Comparison of ENCODE assay signal across 8 mouse cellular contexts in the genomic region with DNA sequence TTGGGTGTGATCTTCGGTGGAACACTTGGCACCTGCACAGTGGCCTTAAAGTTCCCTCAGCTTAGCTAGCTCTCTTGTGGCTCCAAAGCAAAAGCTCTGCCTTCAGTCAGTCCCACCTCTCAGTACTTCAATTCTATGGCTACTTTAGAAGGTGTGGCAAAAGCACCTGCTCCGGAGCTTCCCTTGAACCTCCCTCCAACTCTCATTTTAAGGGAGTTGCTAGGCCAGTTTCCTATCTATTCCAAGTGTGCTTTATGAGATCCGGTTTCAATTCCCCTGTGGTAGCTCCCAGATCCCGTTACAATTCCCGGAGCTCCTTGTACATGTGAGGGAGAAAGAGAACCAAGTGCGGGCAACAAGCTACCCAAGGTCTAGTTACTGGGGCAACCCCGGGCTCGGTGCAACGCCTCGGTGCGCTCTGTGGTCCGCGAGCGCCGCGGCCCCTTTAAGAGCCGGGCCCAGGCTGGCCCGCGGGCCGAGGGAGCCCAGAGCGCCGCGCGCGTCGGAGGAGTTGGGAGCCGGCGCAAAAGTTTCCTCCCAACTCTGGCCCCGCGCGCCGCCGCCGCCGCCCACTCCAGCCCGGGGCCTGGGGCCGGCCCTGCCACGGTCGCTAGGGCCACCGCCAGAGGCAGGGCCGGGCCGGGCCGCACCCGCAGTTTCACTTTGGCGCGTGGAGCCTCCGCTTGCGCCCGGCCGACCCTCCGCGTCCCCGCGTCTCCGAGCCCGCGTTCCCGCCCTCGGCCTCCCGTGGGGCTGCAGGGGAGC. TPM values are rescaled to one million over a fixed set of nuclear protein-coding genes. Genes with fewer than 3 reads are reported as not detected.
DNase-seq lines count a peak whose midpoint lies in the region; ATAC-seq and TF ChIP-seq lines count a peak whose summit lies in the region.

Gene Pard3b (plus strand): TSS at position 478 of the 765 bp plus-strand sequence.

- DNase-seq in CH12.LX (ENCODE audit: extremely low read depth) = peak; percentile 29
- DNase-seq in adrenal gland, postnatal 4 days (ENCODE audit: low spot score in 2 of 2) = peak; percentile 38 to 53
- peak; percentile 69 for DNase-seq in heart, postnatal 0 days (ENCODE audit: low spot score)
- DNase-seq in kidney, postnatal 10 days = peak; percentile 86
- DNase-seq in lung, adult 18-20 months = peak; percentile 71 to 75
- peak; percentile 25 for DNase-seq in thymus, postnatal 14 days

- TF ChIP-seq RAD21 in CH12.LX (IDR thresholded peaks at IDR 0.05; ENCODE audit: low read depth, low read length) = no peak

- dilution Hi-C loops in CH12.LX (cut with MboI; ENCODE audit: extremely low pct_ligation_motif_present, extremely low pct_unique_long_range_greater_than_20kb, low sequenced_read_pairs) = no loop called here

- in situ Hi-C loops in CH12.LX (cut with MboI; ENCODE audit: low pct_ligation_motif_present, low pct_unique_long_range_greater_than_20kb, low sequenced_read_pairs) = no loop called here

- no peaks in the 10 kb centered on the region for H3K9me3 ChIP-seq in CH12.LX (replicated peaks; ENCODE audit: low read length)
- no peaks in the 10 kb centered on the region for H3K9me3 ChIP-seq in forebrain, embryonic 13.5 days (replicated peaks)
- H3K9me3 ChIP-seq in heart, postnatal 0 days (replicated peaks; ENCODE audit: control insufficient read depth, low read length) = no peaks in the 10 kb centered on the region
- H3K9me3 ChIP-seq in neural tube, embryonic 14.5 days (ENCODE audit: control insufficient read depth, low read length) = no peaks in the 10 kb centered on the region

- no peak for TF ChIP-seq POLR2A in CH12.LX (IDR thresholded peaks at IDR 0.05; ENCODE audit: low read depth, low read length)

- no peaks in the 10 kb centered on the region for H3K36me3 ChIP-seq in CH12.LX (replicated peaks in 1 of 2; ENCODE audit: control insufficient read depth in 1 of 2, insufficient read depth in 1 of 2, low read length in 1 of 2)
- no peaks in the 10 kb centered on the region for H3K36me3 ChIP-seq in forebrain, embryonic 13.5 days (ENCODE audit: poor library complexity, severe bottlenecking)
- no peaks in the 10 kb centered on the region for H3K36me3 ChIP-seq in heart, postnatal 0 days (replicated peaks; ENCODE audit: control insufficient read depth, insufficient read depth, low read length)
- H3K36me3 ChIP-seq in neural tube, embryonic 14.5 days (ENCODE audit: control insufficient read depth, insufficient read depth, low read length) = no peaks in the 10 kb centered on the region

- H3K4me3 ChIP-seq in CH12.LX (replicated peaks in 1 of 3; ENCODE audit: low read depth in 2 of 3, low read length in 2 of 3, poor library complexity in 1 of 3) = peak within 1 kb of the TSS; percentile 45 to 87 (median 81)
- H3K4me3 ChIP-seq in forebrain, embryonic 13.5 days = peak within 1 kb of the TSS; percentile 89
- peak within 1 kb of the TSS; percentile 96 for H3K4me3 ChIP-seq in heart, postnatal 0 days (ENCODE audit: low read depth, low read length)
- peak within 1 kb of the TSS; percentile 84 for H3K4me3 ChIP-seq in neural tube, embryonic 14.5 days (ENCODE audit: low read depth, low read length)

- peak within 1 kb of the TSS; percentile 47 for H3K9ac ChIP-seq in CH12.LX (ENCODE audit: insufficient read depth, low read depth)
- peak within 1 kb of the TSS; percentile 84 for H3K9ac ChIP-seq in forebrain, embryonic 13.5 days
- H3K9ac ChIP-seq in heart, postnatal 0 days (replicated peaks; ENCODE audit: low read depth, low read length) = peak within 1 kb of the TSS; percentile 96
- H3K9ac ChIP-seq in neural tube, embryonic 14.5 days (replicated peaks; ENCODE audit: low read depth, low read length) = peak within 1 kb of the TSS; percentile 69

- H3K4me2 ChIP-seq in CH12.LX (ENCODE audit: insufficient read depth, low read depth, poor library complexity, severe bottlenecking) = peak within 1 kb of the TSS; percentile 90
- peak within 1 kb of the TSS; percentile 97 for H3K4me2 ChIP-seq in forebrain, embryonic 13.5 days
- peak within 1 kb of the TSS; percentile 97 for H3K4me2 ChIP-seq in heart, postnatal 0 days (ENCODE audit: low read depth, low read length)
- peak within 1 kb of the TSS; percentile 96 for H3K4me2 ChIP-seq in neural tube, embryonic 14.5 days (ENCODE audit: low read depth, low read length)

- no peak for TF ChIP-seq EP300 in CH12.LX (IDR thresholded peaks at IDR 0.05; ENCODE audit: low read length)
- TF ChIP-seq EP300 in heart, postnatal 0 days (IDR thresholded peaks at IDR 0.05; ENCODE audit: low read depth) = no peak

- peaks cover 0 to 20% of the 10 kb centered on the region in 2 experiments; a peak in 2 of 4 replicates for H3K4me1 ChIP-seq in CH12.LX (ENCODE audit: control insufficient read depth in 1 of 2, insufficient read depth in 2 of 2)
- H3K4me1 ChIP-seq in forebrain, embryonic 13.5 days = peaks cover 15% of the 10 kb centered on the region
- H3K4me1 ChIP-seq in heart, postnatal 0 days (ENCODE audit: control insufficient read depth, insufficient read depth) = peaks cover 12% of the 10 kb centered on the region; the same call in 1 of the 2 replicates
- H3K4me1 ChIP-seq in neural tube, embryonic 14.5 days (ENCODE audit: control insufficient read depth, insufficient read depth, low read length) = no peaks in the 10 kb centered on the region

- no peak for TF ChIP-seq CTCF in CH12.LX (conservative IDR thresholded peaks at IDR 0.05 in 1 of 2, IDR thresholded peaks at IDR 0.05 in 1 of 2; ENCODE audit: low read depth in 2 of 2, low read length in 2 of 2)
- no peak for TF ChIP-seq CTCF in heart, postnatal 0 days (IDR thresholded peaks at IDR 0.05; ENCODE audit: low read depth)

- WGBS in forebrain, embryonic 13.5 days = under 1% methylated on average over 58 of the region's 60 CpGs
- WGBS in heart, postnatal 0 days = under 1% methylated on average over 48 of the region's 60 CpGs
- WGBS in neural tube, embryonic 14.5 days = 1% methylated on average over 47 of the region's 60 CpGs

- H3K79me2 ChIP-seq in CH12.LX (replicated peaks; ENCODE audit: control insufficient read depth, extremely low read depth, insufficient read depth, poor library complexity, severe bottlenecking) = no peaks in the 10 kb centered on the region

- H3K27ac ChIP-seq in CH12.LX (ENCODE audit: insufficient read depth, low read depth) = no peak within 1 kb of the TSS
- peak within 1 kb of the TSS; percentile 48; the same call in 1 of the 2 replicates for H3K27ac ChIP-seq in forebrain, embryonic 13.5 days
- peak within 1 kb of the TSS; percentile 73 for H3K27ac ChIP-seq in heart, postnatal 0 days (ENCODE audit: low read depth)
- H3K27ac ChIP-seq in neural tube, embryonic 14.5 days (ENCODE audit: low read depth, low read length) = 0 out of 2 replicates have a peak within 1 kb of the TSS, but pooled peaks have one; percentile 10

- peak; percentile 92 for ATAC-seq in forebrain, embryonic 13.5 days
- peak; percentile 93 for ATAC-seq in heart, postnatal 0 days (ENCODE audit: insufficient read depth, low read depth)
- peak; percentile 93 for ATAC-seq in neural tube, embryonic 14.5 days (ENCODE audit: low read depth)

- H3K27me3 ChIP-seq in CH12.LX (replicated peaks) = no peaks in the 10 kb centered on the region
- H3K27me3 ChIP-seq in forebrain, embryonic 13.5 days = peaks cover 13% of the 10 kb centered on the region
- 0 out of 2 replicates have a peak, but pooled peaks cover 4% of the 10 kb centered on the region for H3K27me3 ChIP-seq in heart, postnatal 0 days (ENCODE audit: control insufficient read depth, insufficient read depth, low read length)
- H3K27me3 ChIP-seq in neural tube, embryonic 14.5 days (ENCODE audit: control insufficient read depth, insufficient read depth, low read length) = no peaks in the 10 kb centered on the region

TF ChIP-seq in CH12.LX, 34 proteins besides CTCF, POLR2A, EP300 and RAD21:
- no peak for TF ChIP-seq JUN (IDR thresholded peaks at IDR 0.05; ENCODE audit: insufficient read depth, low read depth, low read length)
- no peak for TF ChIP-seq MAX (IDR thresholded peaks at IDR 0.05; ENCODE audit: low read length)
- no peak for TF ChIP-seq JUND (conservative IDR thresholded peaks at IDR 0.05; ENCODE audit: low read depth, low read length)
- TF ChIP-seq UBTF (IDR thresholded peaks at IDR 0.05; ENCODE audit: low read depth, low read length) = peak; percentile 82
- no peak for TF ChIP-seq NRF1 (IDR thresholded peaks at IDR 0.05; ENCODE audit: low read depth, low read length)
- TF ChIP-seq NELFE (IDR thresholded peaks at IDR 0.05; ENCODE audit: low read depth, low read length) = no peak
- peak; percentile 36; the same call in 1 of the 2 replicates for TF ChIP-seq TCF12 (IDR thresholded peaks at IDR 0.05; ENCODE audit: low read depth, low read length)
- no peak for TF ChIP-seq USF2 (conservative IDR thresholded peaks at IDR 0.05; ENCODE audit: low read depth, low read length)
- no peak for TF ChIP-seq MAFK (IDR thresholded peaks at IDR 0.05; ENCODE audit: insufficient replicate concordance, low read length)
- TF ChIP-seq PAX5 (IDR thresholded peaks at IDR 0.05; ENCODE audit: low read length) = no peak
- TF ChIP-seq CHD1 (IDR thresholded peaks at IDR 0.05; ENCODE audit: low read depth, low read length) = no peak
- no peak for TF ChIP-seq RCOR1 (conservative IDR thresholded peaks at IDR 0.05; ENCODE audit: low read depth, low read length)
- TF ChIP-seq USF1 (IDR thresholded peaks at IDR 0.05; ENCODE audit: low read depth, low read length) = no peak
- no peak for TF ChIP-seq GABPA (IDR thresholded peaks at IDR 0.05; ENCODE audit: insufficient replicate concordance, low read depth, low read length)
- TF ChIP-seq MEF2A (IDR thresholded peaks at IDR 0.05; ENCODE audit: borderline replicate concordance, low read depth, low read length) = no peak

RNA-seq across cellular contexts. Expression of gene Pard3b, which starts in this region (rescaled TPM):
- total RNA-seq in CH12.LX (2012; rRNA removed) (0.29 and 0.30 TPM in 2 replicates), CH12.LX (2014; rRNA removed) (0.75 and 0.82 TPM in 2 replicates)
- 0.60 and 0.63 TPM in 2 replicates for polyA plus RNA-seq in CH12.LX (2012; ENCODE audit: insufficient read length, low read depth)
- total RNA-seq in adrenal gland, postnatal 4 days (2021) = 10 to 100 TPM; 20.2 to 22.2 TPM
- polyA plus RNA-seq in forebrain, embryonic 13.5 days (2015; fragmentation: Nextera tagmentation; extraction: Ambion mirVana) = 10.5 and 13.5 TPM in 2 replicates
- total RNA-seq in heart, postnatal 0 days (2014; rRNA removed; ENCODE audit: low replicate concordance) = 4.6 and 8.4 TPM in 2 replicates
- 8.7 and 8.9 TPM in 2 replicates for polyA plus RNA-seq in heart, postnatal 0 days (2015; fragmentation: Nextera tagmentation; extraction: Ambion mirVana)
- 9.9 and 11.9 TPM in 2 replicates for polyA plus RNA-seq in neural tube, embryonic 14.5 days (2014; fragmentation: Nextera tagmentation; extraction: Ambion mirVana)

Comparison
In these comparisons a context has a peak if more than half of its experiments do, and no peak if none do; other contexts are left out.
1. Peak in DNase-seq, H3K4me3 ChIP-seq, H3K9ac ChIP-seq and H3K4me2 ChIP-seq in CH12.LX; RNA of the gene not detected or under 1 TPM.
2. DNase-seq: peak in every context shown above with its lines; median percentile 86 in kidney, postnatal 10 days; 73 in lung, adult 18-20 months; 69 in heart, postnatal 0 days; 46 in adrenal gland, postnatal 4 days; 29 in CH12.LX; 25 in thymus, postnatal 14 days.